Mouse (Mus musculus): ENCODE results near the gene Mcfd2.
"Not testable (repeated sequence)": the region's sequence is repeated elsewhere in the genome, so short reads cannot be mapped to it uniquely, and the experiment has no call there.

Gene Mcfd2

GRCm38 (mm10) chr17:87265792-87266186 lies at the start of gene Mcfd2:
TSS of gene Mcfd2 (minus strand) at chr17:87265935.
- DNase-seq = peak; percentile 89

GRCm38 (mm10) chr17:87315021-87315531 lies 49.3 kb upstream of the Mcfd2 start:
- DNase-seq = peak; percentile 94

GRCm38 (mm10) chr17:87314530-87314946 lies 48.8 kb upstream of the Mcfd2 start:
- peak; percentile 49 for DNase-seq

GRCm38 (mm10) chr17:87314121-87314520 lies 48.4 kb upstream of the Mcfd2 start:
- no peak for DNase-seq

- no peak for DNase-seq
These were observed 47.5 kb upstream of the Mcfd2 start for GRCm38 (mm10) chr17:87312924-87313870.

GRCm38 (mm10) chr17:87312351-87312750 lies 46.6 kb upstream of the Mcfd2 start:
- DNase-seq = no peak

GRCm38 (mm10) chr17:87310497-87310896 lies 44.8 kb upstream of the Mcfd2 start:
- no peak for DNase-seq

- no peak for DNase-seq
These were observed 43.5 kb upstream of the Mcfd2 start for GRCm38 (mm10) chr17:87309073-87309788.

- no peak for DNase-seq
These were observed 41.0 kb upstream of the Mcfd2 start for GRCm38 (mm10) chr17:87306746-87307145.

GRCm38 (mm10) chr17:87305065-87305464 lies 39.3 kb upstream of the Mcfd2 start:
- no peak for DNase-seq

GRCm38 (mm10) chr17:87304151-87304894 lies 38.6 kb upstream of the Mcfd2 start:
- no peak for DNase-seq

- DNase-seq = no peak
These were observed 36.5 kb upstream of the Mcfd2 start for GRCm38 (mm10) chr17:87302014-87302794.

- not testable (repeated sequence) for DNase-seq
These were observed 35.9 kb upstream of the Mcfd2 start for GRCm38 (mm10) chr17:87301607-87302006.

- DNase-seq = no peak
These were observed 34.6 kb upstream of the Mcfd2 start for GRCm38 (mm10) chr17:87300340-87300739.

GRCm38 (mm10) chr17:87298944-87299343 lies 33.2 kb upstream of the Mcfd2 start:
- DNase-seq = peak; percentile 46

GRCm38 (mm10) chr17:87296701-87297100 lies 31.0 kb upstream of the Mcfd2 start:
- not testable (repeated sequence) for DNase-seq

GRCm38 (mm10) chr17:87295738-87296137 lies 30.0 kb upstream of the Mcfd2 start:
- no peak for DNase-seq

- no peak for DNase-seq
These were observed 27.4 kb upstream of the Mcfd2 start for GRCm38 (mm10) chr17:87293125-87293524.

GRCm38 (mm10) chr17:87291782-87292181 lies 26.0 kb upstream of the Mcfd2 start:
- DNase-seq = no peak

- DNase-seq = no peak
These were observed 25.3 kb upstream of the Mcfd2 start for GRCm38 (mm10) chr17:87291037-87291436.

GRCm38 (mm10) chr17:87289367-87289766 lies 23.6 kb upstream of the Mcfd2 start:
- DNase-seq = no peak

- no peak for DNase-seq
These were observed 22.4 kb upstream of the Mcfd2 start for GRCm38 (mm10) chr17:87288131-87288530.

Measured in thymus, postnatal 25 days (tissue).